Mouse (Mus musculus) stomach, embryonic 15.5 days (tissue): ENCODE results near the gene Comtd1. TPM values are rescaled to one million over a fixed set of nuclear protein-coding genes. Genes with fewer than 3 reads are reported as not detected.
A peak's percentile ranks its signal among the peaks of the same experiment; 100 is the strongest.

Experiments
- ATAC-seq: fragments of 200-750 bp; cut with Nextera tagmentation; 2 replicates; pipeline ENCODE4 v1.8.0; 2017; ENCODE audit warnings: low read depth, moderate number of reproducible peaks, moderate TSS enrichment; ENCODE audit not compliant: insufficient read depth, low FRiP score
- H3K27ac ChIP-seq: fragments of 300-500 bp; sonication (generic); 2 replicates; pipeline ENCODE4 v1.5.1; 2015; ENCODE audit warnings: mild to moderate bottlenecking, inconsistent platforms
- H3K27me3 ChIP-seq: fragments of 300-500 bp; sonication (generic); replicated peaks from 2 replicates; pipeline ENCODE4 v1.6.1; 2015; ENCODE audit warnings: inconsistent platforms
- H3K36me3 ChIP-seq: fragments of 300-500 bp; sonication (generic); 2 replicates; pipeline ENCODE4 v1.6.1; 2015; ENCODE audit warnings: inconsistent platforms
- H3K4me1 ChIP-seq: fragments of 300-500 bp; sonication (generic); 2 replicates; pipeline ENCODE4 v1.6.1; 2015; ENCODE audit warnings: inconsistent platforms
- H3K4me2 ChIP-seq: fragments of 300-500 bp; sonication (generic); 2 replicates; pipeline ENCODE4 v1.6.1; 2015; ENCODE audit warnings: mild to moderate bottlenecking, inconsistent platforms
- H3K4me3 ChIP-seq: fragments of 300-500 bp; sonication (generic); replicated peaks from 2 replicates; pipeline ENCODE4 v1.5.1; 2015; ENCODE audit warnings: inconsistent platforms
- H3K9ac ChIP-seq: fragments of 300-500 bp; sonication (generic); 2 replicates; pipeline ENCODE4 v1.6.1; 2015; ENCODE audit warnings: inconsistent platforms
- H3K9me3 ChIP-seq: fragments of 300-500 bp; sonication (generic); 2 replicates; pipeline ENCODE4 v1.6.1; 2016; ENCODE audit warnings: inconsistent platforms
- WGBS: fragments of 180-500 bp; shearing (Covaris S2); methylation state at CpG from one replicate; pipeline ENCODE4 v1.1.7; 2015; 5-methylcytosine and 5-hydroxymethylcytosine counted together
- polyA plus RNA-seq: library from polyadenylated mRNA; unstranded; fragments of >200 nt; fragmentation: Nextera tagmentation; extraction: Ambion mirVana; gene quantifications from 2 replicates; pipeline ENCODE4 v1.2.1, GENCODE M21; 2015

Gene Comtd1
- polyA plus RNA-seq, 1 experiment from 2014 or later, result 42.2 TPM

- no peak overlapping the region for H3K4me3 ChIP-seq
- no peaks in the 10 kb centered on the region for H3K27me3 ChIP-seq
- H3K27ac ChIP-seq, result peak overlapping the region; percentile 16; the same call in 1 of the 2 replicates
- H3K36me3 ChIP-seq, result no peaks in the 10 kb centered on the region
- ATAC-seq, result no peak
- peaks cover 14% of the 10 kb centered on the region for H3K4me1 ChIP-seq
- no peak overlapping the region for H3K4me2 ChIP-seq
- no peaks in the 10 kb centered on the region for H3K9me3 ChIP-seq
- WGBS, result 71% methylated on average over 9 of the region's 9 CpGs
- no peak overlapping the region for H3K9ac ChIP-seq
Observed at GRCm38 (mm10) chr14:21825786-21826491, 22.8 kb downstream of the Comtd1 start.

GRCm38 (mm10) chr14:21824938-21825337 is 23.8 kb downstream of the Comtd1 start, which contains the start of gene Vdac2:
Vdac2 (plus strand) TSS chr14:21825238.
- H3K4me2 ChIP-seq, result no peak within 1 kb of the TSS
- WGBS, result 89% methylated on average over 2 of the region's 2 CpGs
- H3K4me1 ChIP-seq, result peaks cover 7% of the 10 kb centered on the region
- no peak within 1 kb of the TSS for H3K9ac ChIP-seq
- no peaks in the 10 kb centered on the region for H3K27me3 ChIP-seq
- no peak within 1 kb of the TSS for H3K4me3 ChIP-seq
- H3K9me3 ChIP-seq, result no peaks in the 10 kb centered on the region
- H3K36me3 ChIP-seq, result no peaks in the 10 kb centered on the region
- no peak for ATAC-seq
- peak within 1 kb of the TSS; percentile 16; the same call in 1 of the 2 replicates for H3K27ac ChIP-seq

- H3K27ac ChIP-seq, result no peak overlapping the region
- H3K36me3 ChIP-seq, result no peaks in the 10 kb centered on the region
- H3K4me2 ChIP-seq, result no peak overlapping the region
- H3K4me1 ChIP-seq, result peaks cover 7% of the 10 kb centered on the region
- no peak overlapping the region for H3K4me3 ChIP-seq
- H3K9ac ChIP-seq, result no peak overlapping the region
- 66% methylated on average over 7 of the region's 7 CpGs for WGBS
- no peaks in the 10 kb centered on the region for H3K9me3 ChIP-seq
- H3K27me3 ChIP-seq, result no peaks in the 10 kb centered on the region
- ATAC-seq, result no peak
Observed at GRCm38 (mm10) chr14:21823897-21824296, 24.9 kb downstream of the Comtd1 start.

- Histone ChIP-seq H3K4me3 (no peak overlapping the region), H3K36me3 (no peaks in the 10 kb centered on the region), H3K4me1 (peaks cover 7% of the 10 kb centered on the region), H3K27me3 (no peaks in the 10 kb centered on the region), H3K4me2 (0 out of 2 replicates have a peak overlapping the region, but pooled peaks have one; percentile 10), H3K9me3 (no peaks in the 10 kb centered on the region), H3K9ac (peak overlapping the region; percentile 9; the same call in 1 of the 2 replicates), H3K27ac (peak overlapping the region; percentile 89)
- 26% methylated on average over 7 of the region's 7 CpGs for WGBS
- ATAC-seq, result peak; percentile 74; the same call in 1 of the 2 replicates
Observed at GRCm38 (mm10) chr14:21822795-21823374, 25.9 kb downstream of the Comtd1 start.

GRCm38 (mm10) chr14:21822307-21822706 is 26.5 kb downstream of the Comtd1 start:
- Histone ChIP-seq H3K9ac (no peak overlapping the region), H3K9me3 (no peaks in the 10 kb centered on the region), H3K4me1 (peaks cover 7% of the 10 kb centered on the region), H3K27me3 (no peaks in the 10 kb centered on the region), H3K4me2 (no peak overlapping the region), H3K36me3 (no peaks in the 10 kb centered on the region), H3K27ac (peak overlapping the region; percentile 89; the same call in 1 of the 2 replicates), H3K4me3 (no peak overlapping the region)
- ATAC-seq, result no peak
- WGBS, result 74% methylated on average over 7 of the region's 7 CpGs

GRCm38 (mm10) chr14:21820880-21821505 is 27.8 kb downstream of the Comtd1 start:
- ATAC-seq, result no peak
- H3K4me3 ChIP-seq, result no peak overlapping the region
- H3K4me2 ChIP-seq, result no peak overlapping the region
- no peaks in the 10 kb centered on the region for H3K9me3 ChIP-seq
- peaks cover 13% of the 10 kb centered on the region for H3K4me1 ChIP-seq
- H3K27ac ChIP-seq, result no peak overlapping the region
- H3K9ac ChIP-seq, result no peak overlapping the region
- H3K27me3 ChIP-seq, result no peaks in the 10 kb centered on the region
- H3K36me3 ChIP-seq, result no peaks in the 10 kb centered on the region
- WGBS, result 91% methylated on average over 4 of the region's 4 CpGs

- Histone ChIP-seq H3K4me3 (no peak overlapping the region), H3K27me3 (no peaks in the 10 kb centered on the region), H3K9me3 (no peaks in the 10 kb centered on the region), H3K27ac (peak overlapping the region; percentile 73), H3K4me2 (no peak overlapping the region), H3K9ac (no peak overlapping the region), H3K36me3 (no peaks in the 10 kb centered on the region), H3K4me1 (peaks cover 6% of the 10 kb centered on the region; the same call in 1 of the 2 replicates)
- ATAC-seq, result peak; percentile 45; the same call in 1 of the 2 replicates
- 47% methylated on average over 4 of the region's 4 CpGs for WGBS
Observed at GRCm38 (mm10) chr14:21817453-21817852, 31.3 kb downstream of the Comtd1 start.

GRCm38 (mm10) chr14:21816255-21816654 is 32.5 kb downstream of the Comtd1 start:
- Histone ChIP-seq H3K9ac (no peak overlapping the region), H3K27ac (peak overlapping the region; percentile 48; the same call in 1 of the 2 replicates), H3K9me3 (no peaks in the 10 kb centered on the region), H3K4me3 (no peak overlapping the region), H3K4me2 (no peak overlapping the region), H3K4me1 (peaks cover 6% of the 10 kb centered on the region; the same call in 1 of the 2 replicates), H3K27me3 (no peaks in the 10 kb centered on the region), H3K36me3 (no peaks in the 10 kb centered on the region)
- ATAC-seq, result no peak
- 60% methylated on average over 3 of the region's 3 CpGs for WGBS

GRCm38 (mm10) chr14:21814606-21815005 is 34.2 kb downstream of the Comtd1 start:
- Histone ChIP-seq H3K27me3 (no peaks in the 10 kb centered on the region), H3K9ac (no peak overlapping the region), H3K4me3 (no peak overlapping the region), H3K36me3 (no peaks in the 10 kb centered on the region), H3K4me2 (no peak overlapping the region), H3K27ac (no peak overlapping the region), H3K4me1 (peaks cover 6% of the 10 kb centered on the region; the same call in 1 of the 2 replicates), H3K9me3 (no peaks in the 10 kb centered on the region)
- WGBS, result 89% methylated on average over 4 of the region's 4 CpGs
- no peak for ATAC-seq

- Histone ChIP-seq H3K4me3 (no peak overlapping the region), H3K4me2 (no peak overlapping the region), H3K36me3 (no peaks in the 10 kb centered on the region), H3K27ac (no peak overlapping the region), H3K27me3 (no peaks in the 10 kb centered on the region), H3K4me1 (peaks cover 6% of the 10 kb centered on the region; the same call in 1 of the 2 replicates), H3K9ac (no peak overlapping the region), H3K9me3 (no peaks in the 10 kb centered on the region)
- ATAC-seq, result no peak
- 70% methylated on average over 3 of the region's 3 CpGs for WGBS
Observed at GRCm38 (mm10) chr14:21813847-21814246, 34.9 kb downstream of the Comtd1 start.

- no peak overlapping the region for H3K9ac ChIP-seq
- H3K36me3 ChIP-seq, result no peaks in the 10 kb centered on the region
- H3K4me3 ChIP-seq, result no peak overlapping the region
- ATAC-seq, result no peak
- H3K27me3 ChIP-seq, result no peaks in the 10 kb centered on the region
- H3K9me3 ChIP-seq, result no peaks in the 10 kb centered on the region
- H3K27ac ChIP-seq, result no peak overlapping the region
- 65% methylated on average over 4 of the region's 4 CpGs for WGBS
- no peak overlapping the region for H3K4me2 ChIP-seq
- peaks cover 6% of the 10 kb centered on the region; the same call in 1 of the 2 replicates for H3K4me1 ChIP-seq
Observed at GRCm38 (mm10) chr14:21813216-21813615, 35.6 kb downstream of the Comtd1 start.
